Mouse (Mus musculus) CD4-positive, CD25-positive, alpha-beta regulatory T cell (primary cell): Measurements from ENCODE around the gene Gm8857. TPM values are rescaled to one million over a fixed set of nuclear protein-coding genes. Genes with fewer than 3 reads are reported as not detected.

Source experiments
- polyA plus RNA-seq: library from polyadenylated mRNA; unstranded; fragments of 100-300 nt; shearing (Covaris generic); gene quantifications from one replicate; pipeline ENCODE4 v1.2.1, GENCODE M21; 2017

Gm8857 gene
- not detected for polyA plus RNA-seq

GRCm38 (mm10) chr5:10947505-10947904, at the start of gene Gm8857, which contains the start of gene Gm8871:
Gene Gm8857, plus strand, starts transcription at chr5:10947807.
Gene Gm8871, plus strand, starts transcription at chr5:10947805.

Other genes starting within 250 kb of the Gm8857 start
- gene Gm8871, start within 50 bp of the Gm8857 start, polyA plus RNA-seq, result not detected
- gene Gm8879, start 179.8 kb downstream of the Gm8857 start, polyA plus RNA-seq, result not detected
- gene Gm5861, start 235.3 kb downstream of the Gm8857 start, polyA plus RNA-seq, result not detected